Mouse (Mus musculus): ENCODE results near the gene Ncln.
A peak's percentile ranks its signal among the peaks of the same experiment; 100 is the strongest.

The Ncln gene

DNA sequence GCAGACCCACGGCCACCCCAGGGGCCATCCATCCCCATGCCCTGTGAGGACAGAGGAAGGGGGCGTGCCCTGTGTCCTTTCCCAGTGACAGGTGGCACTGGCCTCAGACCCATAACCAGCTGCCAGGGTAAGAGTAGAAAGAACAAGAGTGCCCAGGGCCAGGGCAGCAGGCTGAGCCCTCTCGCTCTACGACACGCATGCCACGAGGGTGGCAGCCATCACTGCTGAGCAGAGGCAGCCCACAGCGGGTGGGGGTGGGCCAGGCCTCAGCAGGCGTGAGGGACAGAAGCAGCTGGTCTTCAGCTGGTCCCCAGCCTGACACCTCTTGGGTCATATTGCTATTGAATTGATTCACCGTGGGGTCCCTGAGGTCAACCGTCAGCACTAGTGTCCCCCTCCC lies 9.7 kb downstream of the Ncln start:
- DNase-seq, result no peak

DNA sequence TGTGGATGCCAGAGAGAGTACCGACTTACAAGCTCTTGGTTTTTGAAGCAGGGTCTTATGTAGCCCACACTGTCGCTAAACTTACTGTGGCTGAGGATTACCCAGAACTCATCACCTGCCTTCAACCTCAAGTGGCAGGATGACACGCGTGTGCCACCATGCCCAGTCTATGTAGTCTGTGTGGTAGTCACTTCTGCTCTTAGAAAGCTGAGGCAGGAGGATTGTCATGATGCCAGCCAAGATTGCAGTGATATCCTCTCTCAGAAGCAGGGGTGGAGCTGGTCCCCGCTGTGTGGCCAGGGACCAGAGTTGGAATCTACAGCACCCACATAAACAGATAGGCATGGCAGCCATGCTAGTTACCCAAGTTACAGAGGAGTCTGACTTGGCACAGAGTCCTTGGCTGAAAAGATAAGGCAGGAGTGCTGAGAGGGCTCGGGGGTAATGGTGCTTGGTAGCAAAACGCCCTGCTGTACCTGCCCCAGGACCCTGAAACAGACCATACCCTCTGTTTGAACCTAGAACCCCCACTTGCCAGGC lies 10.6 kb downstream of the Ncln start:
- no peak for DNase-seq

DNA sequence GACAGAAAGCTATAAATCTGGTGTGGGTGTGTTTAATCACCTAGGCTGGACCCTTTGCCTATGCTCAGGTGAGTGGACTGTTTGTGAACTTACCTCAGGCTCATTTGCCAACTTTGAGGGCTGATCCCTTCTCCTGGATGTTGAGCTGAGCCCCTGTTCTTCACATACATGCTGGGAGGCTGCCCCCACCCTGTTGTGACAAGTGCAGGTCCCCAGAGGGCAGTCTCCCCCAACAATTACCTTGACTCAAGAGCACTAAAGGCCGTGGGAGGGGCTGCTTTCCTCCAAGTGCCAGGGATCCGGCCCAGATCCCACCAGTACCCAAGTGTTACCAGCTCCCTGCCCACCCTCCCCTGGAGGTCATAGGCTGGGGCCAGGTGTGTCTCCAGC lies 11.1 kb downstream of the Ncln start:
- no peak for DNase-seq

DNA sequence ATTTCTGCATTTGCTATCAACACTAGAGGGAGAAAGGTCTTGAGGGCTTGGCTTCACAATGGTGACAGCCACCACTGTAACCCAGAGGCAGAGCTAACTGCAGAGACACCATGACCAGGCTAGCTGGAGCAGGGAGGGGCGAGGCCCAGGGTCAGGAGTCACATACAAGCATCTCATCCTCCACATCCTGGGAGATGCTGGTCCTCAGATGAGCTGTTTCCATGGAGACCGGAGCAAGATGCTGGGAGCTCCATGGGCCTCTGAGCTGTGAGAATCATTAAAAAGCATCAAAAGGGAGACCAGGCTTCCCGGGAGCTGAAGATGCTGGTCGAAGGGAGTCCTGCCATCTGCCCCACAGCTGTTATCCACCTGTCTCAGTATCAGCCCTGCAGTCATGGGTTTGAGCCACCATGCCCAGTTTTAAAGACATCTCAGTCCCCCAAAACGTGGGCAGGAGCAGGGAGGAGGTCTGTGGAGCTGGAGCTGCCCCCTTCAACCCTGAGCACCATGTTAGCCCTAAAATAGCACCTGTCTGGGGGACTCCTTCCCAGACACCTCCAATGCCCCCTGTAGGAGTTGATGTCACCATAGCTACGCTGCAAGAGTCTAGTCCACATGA lies 11.6 kb downstream of the Ncln start:
- no peak for DNase-seq

DNA sequence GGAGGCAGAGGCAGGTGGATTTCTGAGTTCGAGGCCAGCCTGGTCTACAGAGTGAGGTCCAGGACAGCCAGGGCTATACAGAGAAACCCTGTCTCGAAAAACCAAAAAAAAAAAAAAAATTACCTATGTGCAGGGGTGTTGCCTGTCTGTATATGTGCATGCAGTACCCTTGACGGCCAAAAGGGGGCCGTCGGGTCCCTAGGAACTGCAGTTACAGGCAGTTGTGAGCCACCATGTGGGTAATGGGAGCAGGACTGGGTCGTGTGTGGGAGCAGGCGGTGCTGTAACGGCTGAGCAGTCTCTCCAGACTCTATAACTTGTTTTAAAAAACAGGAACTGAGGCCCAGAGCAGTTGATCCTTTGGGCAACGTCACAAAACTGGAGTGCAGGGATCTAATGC lies 12.2 kb downstream of the Ncln start:
- DNase-seq, result no peak

DNA sequence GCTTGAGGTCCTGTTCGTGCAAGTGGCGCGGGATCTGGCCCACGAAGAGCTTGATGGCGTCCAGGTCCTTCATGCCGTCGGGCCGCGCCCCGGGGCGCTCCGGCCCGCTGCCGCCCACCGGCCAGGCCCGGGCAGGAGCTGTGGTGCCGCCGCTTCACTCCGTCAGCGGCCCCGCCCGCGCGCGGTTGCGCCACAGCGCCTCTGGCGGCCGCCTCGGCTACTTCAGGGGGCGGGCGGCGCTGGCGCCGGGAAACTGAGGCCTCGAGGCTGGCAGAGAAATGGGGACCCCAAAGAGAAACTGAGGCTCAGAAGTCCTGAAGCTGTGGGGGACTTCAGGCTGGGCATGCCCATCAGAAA lies 13.7 kb downstream of the Ncln start, which contains the start of gene Celf5:
Gene Celf5 (minus strand): TSS at position 177 of the 357 bp plus-strand sequence.
- no peak for DNase-seq

DNA sequence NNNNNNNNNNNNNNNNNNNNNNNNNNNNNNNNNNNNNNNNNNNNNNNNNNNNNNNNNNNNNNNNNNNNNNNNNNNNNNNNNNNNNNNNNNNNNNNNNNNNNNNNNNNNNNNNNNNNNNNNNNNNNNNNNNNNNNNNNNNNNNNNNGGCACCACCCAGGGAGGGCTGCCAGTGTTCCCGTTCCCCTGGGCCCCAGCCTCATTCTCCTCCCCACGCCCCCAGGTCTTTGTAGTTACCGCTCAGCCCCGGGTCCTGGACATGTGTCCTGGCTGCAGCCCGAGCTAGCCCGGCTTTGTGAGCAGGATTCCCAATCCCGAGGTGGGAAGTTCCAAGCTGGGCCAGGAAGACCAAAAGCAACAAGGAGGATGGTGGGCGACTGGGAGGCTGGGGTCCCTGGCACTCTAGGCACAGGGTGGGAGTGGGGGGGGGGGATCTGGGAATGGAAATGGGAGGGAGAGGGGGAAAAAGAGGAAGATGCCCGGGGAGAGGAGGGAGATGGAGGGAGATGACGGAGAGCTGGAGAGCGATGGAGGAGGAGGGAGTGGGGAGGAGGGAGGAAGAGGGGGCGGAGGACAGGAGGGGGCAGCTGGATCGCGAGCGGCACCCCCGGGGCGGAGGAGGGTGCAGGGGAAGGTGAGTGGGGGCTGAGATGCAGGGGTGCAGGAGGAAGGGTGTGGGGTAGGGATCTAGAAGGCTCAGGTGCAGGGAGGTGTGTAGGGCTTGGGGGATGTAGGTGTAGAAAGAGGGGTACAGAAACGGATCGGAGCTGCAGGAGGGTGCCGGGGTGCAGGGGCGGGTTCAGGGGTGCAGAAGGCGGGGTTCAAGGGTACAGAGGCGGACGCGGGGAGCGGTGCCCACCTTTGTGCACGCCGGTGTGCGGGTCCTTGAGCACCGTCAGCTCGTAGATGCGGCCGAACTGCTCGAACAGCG lies 14.3 kb downstream of the Ncln start:
- no peak for DNase-seq

DNA sequence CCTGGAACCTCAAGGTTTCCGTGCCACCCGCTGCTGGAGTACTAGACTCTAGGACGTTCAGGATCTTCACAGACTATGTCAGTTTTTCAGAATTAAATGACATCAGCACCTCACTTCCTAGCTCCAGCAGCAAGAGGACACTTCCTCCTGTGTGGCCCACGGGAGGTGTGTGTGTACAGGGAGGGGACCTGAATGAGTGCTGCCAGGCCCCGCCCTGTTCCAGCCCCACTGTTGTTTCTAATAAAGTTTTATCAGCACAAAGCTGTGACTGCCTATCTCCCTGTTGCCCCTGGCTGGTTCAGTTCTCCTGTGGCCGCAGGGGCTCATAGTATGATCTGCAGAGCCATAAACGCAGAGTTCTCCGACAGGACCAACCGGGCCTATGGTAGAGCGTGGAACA lies 21.7 kb downstream of the Ncln start:
- no peak for DNase-seq

DNA sequence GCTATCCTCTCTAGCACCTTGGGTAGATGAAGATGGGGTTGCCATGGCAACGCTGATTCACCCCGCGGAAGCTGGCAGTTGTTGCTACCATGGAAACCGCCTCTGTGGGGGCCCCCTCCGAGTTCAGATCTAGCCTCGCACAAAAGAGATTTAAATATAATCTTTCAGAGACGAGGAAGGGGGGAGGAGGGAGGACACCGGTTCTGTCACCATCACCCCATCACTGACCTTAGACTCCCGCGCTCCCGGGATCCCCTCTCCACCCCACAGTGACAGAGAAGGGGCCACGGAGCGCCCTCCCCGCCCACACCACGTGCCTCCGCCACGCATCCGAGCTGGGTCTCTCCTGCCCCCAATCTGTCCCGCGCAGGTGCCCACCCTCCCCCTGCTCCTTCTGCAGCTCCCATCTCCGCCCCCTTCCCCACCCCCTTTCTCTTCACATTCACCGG lies 23.2 kb downstream of the Ncln start:
- DNase-seq, result no peak

- no peak for DNase-seq
Observed at GRCm38 (mm10) chr10:81472403-81473002, 23.7 kb downstream of the Ncln start.

DNA sequence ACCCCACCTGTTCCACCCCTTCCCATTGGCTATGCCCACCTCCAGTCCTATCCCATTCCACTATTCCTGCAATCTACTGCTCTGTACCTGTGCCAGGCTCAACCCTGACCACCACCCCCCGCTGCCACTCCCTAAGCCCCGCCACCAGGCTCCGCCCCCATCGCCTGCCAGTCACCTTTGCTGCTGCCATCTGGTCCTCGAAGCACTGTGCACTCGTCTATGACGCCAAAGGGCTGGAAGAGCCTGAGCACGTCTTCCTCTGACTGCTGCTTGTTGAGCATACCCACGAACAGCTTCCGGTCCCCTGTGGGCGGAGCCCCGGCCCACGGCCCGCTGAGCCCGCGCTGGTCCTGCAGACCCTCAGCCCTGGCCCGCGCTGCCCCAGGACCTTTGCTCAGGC lies 25.7 kb downstream of the Ncln start:
- DNase-seq, result no peak

- DNase-seq, result no peak
Observed at GRCm38 (mm10) chr10:81469253-81469652, 26.9 kb downstream of the Ncln start.

- DNase-seq, result no peak
Observed at GRCm38 (mm10) chr10:81467670-81468235, 28.4 kb downstream of the Ncln start.

DNA sequence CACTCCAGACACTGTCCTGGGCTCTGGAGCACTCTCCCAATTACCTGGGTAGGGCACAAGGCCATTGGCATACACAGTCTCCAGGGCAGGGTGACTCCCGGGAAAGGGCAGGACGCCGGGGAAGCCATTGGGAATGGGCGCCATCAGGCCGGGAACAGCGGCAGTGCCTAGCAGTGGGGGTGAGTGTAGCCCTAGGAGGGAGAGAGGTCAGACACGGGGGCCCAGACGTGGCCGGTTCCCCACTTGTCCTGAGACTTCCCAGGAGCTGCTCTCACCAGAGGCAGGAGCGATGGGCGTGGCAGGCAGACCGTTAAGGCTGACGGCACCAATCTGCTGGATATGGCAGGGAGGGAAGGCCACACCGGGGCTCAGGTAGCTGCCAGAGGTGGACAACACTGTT lies 29.3 kb downstream of the Ncln start:
- DNase-seq, result no peak

DNA sequence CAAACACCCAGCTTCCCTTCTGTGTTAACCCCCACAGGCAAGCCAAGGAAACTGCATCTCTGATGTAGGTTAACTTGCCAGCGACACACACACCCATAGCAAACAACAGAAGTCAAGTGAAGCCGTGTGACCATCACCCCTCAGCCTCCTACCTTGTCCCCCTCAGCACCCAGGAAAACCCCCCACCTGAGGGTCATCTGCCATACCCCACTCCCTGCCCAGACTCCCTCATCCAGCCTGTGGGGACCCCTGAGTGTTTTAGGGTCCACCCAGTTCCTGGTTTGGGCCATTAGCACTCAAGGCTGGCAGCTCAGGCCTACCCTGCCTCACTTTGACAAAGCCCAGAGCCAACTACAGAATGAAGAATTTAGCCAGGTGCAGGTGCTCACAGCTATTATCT lies 30.1 kb downstream of the Ncln start:
- no peak for DNase-seq

- DNase-seq, result no peak
Observed at GRCm38 (mm10) chr10:81465265-81465645, 30.9 kb downstream of the Ncln start.

GRCm38 (mm10) chr10:81464405-81465264 lies 31.6 kb downstream of the Ncln start:
- DNase-seq, result peak; percentile 30 to 38

DNA sequence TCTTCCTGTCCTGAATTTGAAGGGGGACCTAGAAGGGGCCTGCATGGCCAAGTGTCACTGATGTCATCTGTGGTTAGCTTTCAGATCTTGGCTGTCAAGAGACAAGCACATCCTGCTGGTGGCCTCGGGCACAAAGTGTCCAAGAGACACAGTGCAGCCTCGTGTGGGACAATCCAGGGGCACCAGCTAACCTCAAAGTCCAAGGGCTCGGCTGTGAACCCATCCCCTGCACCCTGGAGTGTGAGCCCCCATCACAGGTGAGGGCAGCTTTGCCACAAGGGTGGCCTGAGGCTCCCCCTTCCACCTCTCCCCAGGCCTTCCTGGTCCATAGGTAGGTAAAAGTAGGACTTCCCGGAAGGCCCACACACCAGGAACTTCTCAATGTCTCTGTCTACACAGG lies 32.7 kb downstream of the Ncln start:
- DNase-seq, result no peak

DNA sequence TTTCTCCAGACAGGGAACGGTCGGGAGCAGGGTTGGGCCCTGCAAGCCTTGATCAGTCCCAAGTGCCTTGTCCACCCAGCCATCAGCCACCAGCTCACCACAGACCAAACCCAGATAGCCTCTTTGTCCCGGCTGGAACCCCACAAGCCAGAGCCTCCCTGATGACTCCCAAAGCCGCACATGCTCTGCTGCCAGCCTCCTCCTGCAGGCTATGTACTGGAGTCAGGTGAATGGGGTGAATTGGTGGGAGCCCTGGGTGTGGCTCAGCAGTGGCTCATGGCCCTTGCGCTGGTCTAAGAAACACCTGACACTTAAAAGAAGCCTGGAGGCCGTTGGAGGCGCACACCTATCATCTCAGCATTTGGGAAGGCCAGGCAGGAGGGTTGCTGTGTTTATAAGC lies 33.3 kb downstream of the Ncln start:
- no peak for DNase-seq

DNA sequence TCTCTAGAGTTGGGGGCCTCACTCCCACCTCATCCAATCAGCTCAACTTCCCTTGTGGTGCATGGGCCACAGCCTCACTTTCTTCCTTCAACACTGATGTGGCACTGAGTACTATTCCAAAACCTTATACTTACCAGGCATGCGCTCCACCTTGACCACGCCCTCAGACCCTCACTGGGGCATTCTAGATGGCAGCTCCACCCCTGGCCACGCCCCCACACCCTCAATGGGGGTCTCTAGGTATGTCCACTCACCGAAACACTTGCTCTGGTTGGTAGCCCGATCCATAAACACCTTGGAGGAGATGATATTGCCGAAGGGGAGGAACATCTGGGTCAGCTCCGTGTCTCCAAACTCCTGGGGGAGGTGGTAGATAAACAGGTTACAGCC lies 33.8 kb downstream of the Ncln start:
- DNase-seq, result no peak

- no peak for DNase-seq
Observed at GRCm38 (mm10) chr10:81461673-81462414, 34.3 kb downstream of the Ncln start.

DNA sequence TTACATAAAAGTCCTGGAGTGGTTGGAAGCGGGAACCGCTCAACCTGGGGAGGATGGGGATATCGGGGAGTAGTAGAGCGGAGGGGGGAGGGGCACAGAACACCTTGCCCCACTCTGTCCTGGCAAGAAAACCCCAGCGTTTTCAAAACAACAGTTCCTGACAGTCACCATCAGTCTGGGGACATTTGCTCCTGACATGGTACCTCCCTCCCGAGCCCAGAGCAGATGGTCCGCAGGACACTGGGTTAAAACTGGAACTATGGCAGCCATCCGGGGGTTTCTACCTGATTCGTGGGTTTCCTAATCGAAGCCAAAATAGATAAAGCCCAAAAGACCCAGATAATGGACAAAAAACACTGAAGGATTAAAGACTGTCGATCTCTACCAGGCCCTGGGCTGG lies 35.2 kb downstream of the Ncln start:
- no peak for DNase-seq
